Mouse (Mus musculus) megakaryocyte progenitor cell, adult 5-6 weeks (primary cell): ENCODE results near the gene Suv39h2. TPM values are rescaled to one million over a fixed set of nuclear protein-coding genes. Genes with fewer than 3 reads are reported as not detected.
A peak's percentile ranks its signal among the peaks of the same experiment; 100 is the strongest.

Experiments
- ATAC-seq: replicated peaks from 2 replicates; pipeline ENCODE4 v1.8.0; 2016; ENCODE audit warnings: mild to moderate bottlenecking, moderate TSS enrichment, inconsistent platforms; ENCODE audit not compliant: poor library complexity
- total RNA-seq, 2 experiments: library from RNA; stranded (forward) in 1 of 2; stranded (reverse) in 1 of 2; fragments of 157-497, 149-512 nt in 1 of 2; fragments of 200-1000 nt in 1 of 2; gene quantifications; 2 replicates each; pipeline versions ENCODE4 v1.2.3 to v1.2.4; 2015 to 2017

Gene Suv39h2
- total RNA-seq, 2 experiments from 2014 or later, result 17.4 to 20.0 TPM

DNA sequence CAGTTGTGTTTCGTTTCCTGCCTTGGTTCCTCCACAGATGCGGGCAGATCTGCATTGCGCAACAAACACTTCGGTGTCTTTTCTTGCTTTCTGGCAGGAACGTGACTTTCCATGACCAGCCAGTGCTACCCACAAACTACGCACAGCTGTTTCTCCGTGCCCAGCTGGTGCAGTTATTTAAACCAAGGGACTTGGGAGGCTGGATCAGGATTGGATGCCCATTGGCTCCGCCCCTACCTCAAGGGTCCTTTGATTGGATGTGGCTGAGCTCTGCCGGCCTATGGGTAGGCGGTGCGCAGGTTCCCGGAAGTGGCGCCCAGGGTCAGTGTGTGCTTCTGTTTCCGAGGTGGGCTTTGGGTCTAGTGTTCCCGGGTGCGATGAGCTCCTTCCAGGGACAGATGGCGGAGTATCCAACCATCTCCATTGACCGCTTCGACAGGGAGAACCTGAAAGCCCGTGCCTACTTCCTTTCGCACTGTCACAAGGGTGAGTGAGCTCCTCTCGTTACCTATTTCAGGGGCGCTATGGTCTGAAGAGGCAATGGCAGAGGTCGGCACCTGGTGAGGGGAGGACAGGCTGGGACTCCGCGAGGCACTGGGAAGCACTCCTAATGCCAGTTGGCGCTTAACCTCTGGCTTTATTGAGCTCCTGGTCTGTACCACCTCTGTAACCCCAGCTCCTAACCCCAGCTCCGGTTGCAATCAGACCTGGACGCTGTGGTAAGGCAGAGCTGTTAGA, 50.8 kb downstream of the Suv39h2 start, which contains the start of gene Dclre1c:
Gene Dclre1c, plus strand, starts transcription at position 291 of the 738 bp plus-strand sequence.
- peak; percentile 87 for ATAC-seq

DNA sequence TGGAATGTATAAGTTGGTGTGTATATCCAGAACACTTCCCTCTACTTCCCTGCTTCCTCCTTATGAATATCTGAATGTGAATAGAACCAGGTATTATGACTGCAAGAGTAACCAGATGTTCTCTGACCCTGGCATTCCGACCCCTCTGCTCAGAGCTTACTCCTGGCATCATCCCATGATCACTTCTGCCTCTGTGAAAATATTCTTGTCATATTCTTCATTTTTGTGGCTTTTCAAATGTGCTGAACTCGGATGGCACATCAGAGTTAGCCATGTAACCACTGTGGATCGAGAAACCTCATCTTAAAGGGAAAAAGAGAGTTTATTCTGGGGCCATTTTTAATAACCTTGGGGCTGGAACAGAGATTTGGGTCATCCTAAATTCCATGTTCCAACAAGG, 52.3 kb downstream of the Suv39h2 start, which contains the start of gene Meig1:
Gene Meig1, minus strand, starts transcription at position 101 of the 400 bp plus-strand sequence.
- no peak for ATAC-seq

DNA sequence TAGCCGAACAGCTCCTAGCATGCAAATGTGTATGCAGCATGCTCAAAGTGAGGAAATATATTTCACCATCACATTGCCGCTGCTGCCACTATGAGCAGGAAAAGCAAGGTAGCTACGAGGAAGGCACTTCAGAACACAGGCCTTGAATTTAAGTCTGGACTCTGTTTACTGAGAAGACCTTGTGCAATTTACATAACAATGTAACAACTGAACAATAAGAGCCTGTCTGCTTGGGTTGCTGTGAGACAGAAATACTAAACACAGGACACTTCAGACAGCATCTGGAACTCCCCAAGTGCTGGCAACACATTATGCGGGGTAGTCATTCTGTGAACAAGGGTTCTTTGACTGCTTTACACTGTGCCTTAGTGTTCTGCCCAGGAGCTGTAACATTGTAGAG, 54.7 kb downstream of the Suv39h2 start:
- ATAC-seq, result no peak

DNA sequence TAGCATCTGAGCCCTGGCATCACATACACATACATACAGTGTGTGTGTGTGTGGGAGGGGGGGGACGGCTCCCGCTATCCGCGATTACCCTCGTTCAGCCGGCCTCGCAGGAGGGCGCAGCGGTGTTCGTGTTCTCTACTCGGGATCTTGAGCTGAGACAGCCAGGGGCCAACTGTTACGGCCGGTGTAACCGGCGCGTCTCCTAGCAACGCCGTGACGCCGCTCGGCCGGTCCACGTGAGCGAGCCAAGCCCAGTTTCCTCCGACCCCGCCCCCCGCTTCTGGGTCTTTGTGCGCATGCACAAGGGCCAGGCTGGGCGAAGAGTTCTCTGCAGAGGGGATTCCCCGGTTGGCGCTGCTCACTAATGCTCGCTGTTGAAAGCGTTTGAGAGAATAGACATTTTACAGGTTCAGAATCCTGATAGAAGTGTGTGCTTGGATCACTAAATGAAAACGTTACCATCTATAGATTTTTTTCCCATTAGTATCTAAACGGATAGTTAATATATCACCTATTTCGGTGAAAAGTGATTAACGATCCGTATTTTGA, 55.9 kb downstream of the Suv39h2 start:
- peak; percentile 75 for ATAC-seq

DNA sequence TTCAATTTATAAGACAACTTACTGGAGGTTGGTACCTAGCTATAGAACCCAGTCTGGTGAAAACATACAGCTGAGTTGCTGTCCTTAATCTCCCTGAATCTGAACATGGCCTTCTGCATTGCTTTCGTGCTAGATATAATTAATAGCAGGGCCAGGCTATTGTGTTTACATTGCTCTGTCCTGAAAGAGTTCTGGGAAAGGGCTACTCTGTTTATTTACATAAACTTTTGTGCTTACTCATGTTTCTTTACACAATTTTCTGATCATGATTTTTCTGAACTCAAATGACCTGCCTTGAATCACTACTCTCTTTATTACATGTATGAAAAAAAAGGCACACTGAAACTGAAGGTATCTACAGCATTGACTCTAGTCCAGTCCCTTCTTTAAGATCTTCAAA, 59.2 kb downstream of the Suv39h2 start:
- no peak for ATAC-seq

DNA sequence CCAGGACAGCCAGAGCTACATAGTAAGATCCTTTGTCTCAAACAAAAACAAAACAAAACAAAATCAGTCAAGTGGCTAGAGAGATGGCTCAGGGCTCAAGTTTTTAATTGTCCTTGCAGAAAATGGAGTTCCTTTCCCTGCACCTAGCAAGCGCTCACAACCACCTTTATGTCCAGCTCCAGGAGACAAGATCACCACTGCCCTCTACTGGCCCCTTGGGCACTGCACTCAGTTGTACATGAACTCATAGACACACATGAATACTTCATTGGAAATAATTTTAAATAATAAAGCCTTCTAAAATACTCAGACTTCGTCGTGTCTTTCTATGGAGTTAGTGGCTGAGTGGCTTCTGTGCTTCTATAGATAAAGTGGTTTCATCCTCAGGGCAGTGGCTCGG, 60.6 kb downstream of the Suv39h2 start:
- peak; percentile 64 for ATAC-seq

DNA sequence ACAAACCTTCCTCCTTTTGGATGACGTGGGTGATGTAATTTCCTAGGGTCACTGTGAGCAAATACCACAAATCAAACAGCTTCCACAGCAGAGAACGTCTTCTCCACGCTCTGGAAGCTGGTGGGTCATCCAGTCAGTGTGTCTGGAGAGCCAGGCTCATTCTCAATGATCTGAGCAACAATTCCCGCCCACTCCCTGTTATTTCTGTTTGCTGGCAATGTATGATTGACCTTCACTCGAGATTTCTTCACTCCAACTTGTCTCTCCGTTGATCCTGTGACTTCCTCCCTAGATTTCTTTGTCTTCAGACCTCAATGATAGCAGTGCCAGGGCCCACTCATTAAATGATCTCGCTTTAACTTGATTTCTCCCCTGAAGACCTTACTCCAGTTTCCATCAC, 67.1 kb downstream of the Suv39h2 start:
- ATAC-seq, result no peak

DNA sequence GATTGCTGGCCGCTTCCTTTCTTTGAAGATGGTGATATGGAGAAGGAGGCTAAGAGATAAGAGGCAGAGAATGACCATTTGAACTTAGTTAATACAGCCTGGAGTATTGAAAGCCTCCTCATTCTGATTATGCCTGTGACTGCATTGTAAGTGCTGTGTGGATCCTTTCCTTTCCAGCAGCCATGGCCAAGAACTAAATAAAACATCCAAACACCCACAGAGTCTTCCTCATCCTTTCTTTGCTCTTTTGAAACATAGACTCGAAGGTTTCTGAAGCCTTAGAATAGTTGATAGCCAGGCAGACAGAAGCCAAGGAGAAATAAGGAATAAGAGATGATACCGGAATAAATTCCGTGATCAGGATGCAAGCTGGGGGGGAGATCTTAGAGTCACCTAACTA, 68.8 kb downstream of the Suv39h2 start:
- ATAC-seq, result no peak

Other genes with a start within 250 kb of the Suv39h2 start
- 16.8 and 17.2 TPM in 2 replicates for gene Nmt2, start 190.8 kb downstream of the Suv39h2 start, total RNA-seq (2015)
- 22.6 and 24.6 TPM in 2 replicates for gene Nmt2, start 190.8 kb downstream of the Suv39h2 start, total RNA-seq (2017)
- gene Rpp38, start 142.4 kb downstream of the Suv39h2 start, total RNA-seq (2015), result 19.4 and 27.5 TPM in 2 replicates
- 5.8 and 13.1 TPM in 2 replicates for gene Rpp38, start 142.4 kb downstream of the Suv39h2 start, total RNA-seq (2017)
- 0.73 TPM in 1 of 2 replicates, not detected in the other for gene Acbd7, start 138.9 kb downstream of the Suv39h2 start, total RNA-seq (2015)
- not detected in 2 replicates for gene Acbd7, start 138.9 kb downstream of the Suv39h2 start, total RNA-seq (2017)
- not detected in 2 replicates for gene Olah, start 77.8 kb downstream of the Suv39h2 start, total RNA-seq (2015)
- gene Olah, start 77.8 kb downstream of the Suv39h2 start, total RNA-seq (2017), result not detected in 2 replicates
- gene Meig1, start 52.4 kb downstream of the Suv39h2 start, total RNA-seq (2015), result not detected in 2 replicates
- gene Meig1, start 52.4 kb downstream of the Suv39h2 start, total RNA-seq (2017), result not detected in 2 replicates
- gene Dclre1c, start 50.9 kb downstream of the Suv39h2 start, total RNA-seq (2015), result 10.2 and 17.1 TPM in 2 replicates
- 9.6 and 15.3 TPM in 2 replicates for gene Dclre1c, start 50.9 kb downstream of the Suv39h2 start, total RNA-seq (2017)
- gene Gm45902, start 37.8 kb upstream of the Suv39h2 start, total RNA-seq (2015), result 5.3 and 6.0 TPM in 2 replicates
- gene Gm45902, start 37.8 kb upstream of the Suv39h2 start, total RNA-seq (2017), result 11.9 and 12.8 TPM in 2 replicates
- gene Hspa14, start 37.8 kb upstream of the Suv39h2 start, total RNA-seq (2015), result 65.8 and 83.1 TPM in 2 replicates
- gene Hspa14, start 37.8 kb upstream of the Suv39h2 start, total RNA-seq (2017), result 172 TPM in 2 replicates
- gene Cdnf, start 38.0 kb upstream of the Suv39h2 start, total RNA-seq (2015), result 0.59 and 0.62 TPM in 2 replicates
- 0.25 and 0.68 TPM in 2 replicates for gene Cdnf, start 38.0 kb upstream of the Suv39h2 start, total RNA-seq (2017)
- gene Fam107b, start 95.5 kb upstream of the Suv39h2 start, total RNA-seq (2015), result 1,007 and 1,094 TPM in 2 replicates
- gene Fam107b, start 95.5 kb upstream of the Suv39h2 start, total RNA-seq (2017), result 622 and 1,143 TPM in 2 replicates